Mouse (Mus musculus): ENCODE results near the gene 1700037H04Rik.

GRCm38 (mm10) chr2:131191005-131191390 is 31.1 kb upstream of the 1700037H04Rik start:
- no peak for TF ChIP-seq CHD2 (IDR thresholded peaks at IDR 0.05; ENCODE audit: low read depth, low read length)
- TF ChIP-seq HCFC1 (IDR thresholded peaks at IDR 0.05; ENCODE audit: borderline replicate concordance, insufficient read depth, low read length), result no peak
- TF ChIP-seq MAFK (IDR thresholded peaks at IDR 0.05; ENCODE audit: insufficient read depth, low read depth, low read length), result no peak
- TF ChIP-seq ZC3H11A (IDR thresholded peaks at IDR 0.05; ENCODE audit: borderline replicate concordance, low read depth, low read length), result no peak

Measured in ES-E14 (cell line).